Mouse (Mus musculus): ENCODE measurements at regions not wholly inside any gene's neighbourhood (a gene's known extent, or its start where the extent isn't known, plus 50 kb on each side); places are given as distances from the start of the nearest gene placed in this dataset.

- TF ChIP-seq CTCF (IDR thresholded peaks at IDR 0.05; ENCODE audit: low read depth, low read length) (no peak), POLR2A (IDR thresholded peaks at IDR 0.05; ENCODE audit: borderline replicate concordance, low read depth, low read length) (no peak)
Observed at GRCm38 (mm10) chr10:87747846-87748552, 110.1 kb upstream of the Igf1 start.
